In the genomic region with DNA sequence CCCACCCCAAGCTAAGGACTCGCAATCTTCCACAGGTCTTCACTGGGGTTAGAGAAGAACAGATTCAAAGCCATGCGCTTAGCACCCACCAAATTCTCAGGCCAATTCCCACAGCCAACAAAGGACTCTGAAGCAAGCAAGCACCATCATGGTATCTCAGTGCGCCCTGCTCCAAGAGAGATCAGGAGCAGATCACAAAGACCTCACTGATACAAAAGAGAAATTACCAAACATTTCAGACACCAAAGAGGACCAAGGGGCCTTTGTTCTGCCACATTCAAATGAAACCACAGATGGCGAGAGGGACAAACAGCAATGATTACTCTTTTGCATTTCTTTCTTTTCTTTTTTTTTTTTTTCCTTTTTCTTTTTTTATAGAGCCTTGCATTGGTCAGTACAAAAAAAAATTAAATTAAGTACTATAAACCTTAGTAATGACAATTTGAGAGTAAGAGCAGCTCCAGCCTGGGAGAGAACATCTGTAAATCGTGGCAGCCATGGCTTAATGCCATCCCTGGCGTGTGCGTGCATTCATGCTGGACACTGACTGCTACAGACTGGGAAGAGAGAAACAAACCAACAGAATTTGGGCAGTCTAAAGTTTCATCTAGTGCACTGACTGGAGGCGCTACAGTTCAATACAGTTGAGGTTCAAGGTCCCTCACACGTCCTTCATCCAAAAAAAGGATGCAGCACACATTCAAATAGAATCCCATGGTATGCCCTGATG, we compare ENCODE assay signal across 17 mouse cellular contexts.
"Had no signal": no experiment of that assay in that cellular context is flagged by ENCODE, and none has a peak within 500 bp of the region (broad histone marks: within the 10 kb centered on the region; RNA-seq: fewer than 3 reads in every experiment).

No protein-coding gene starts in this region.

- H3K4me1 ChIP-seq: limb, embryonic 12.5 days; limb, embryonic 15.5 days had no signal

- DNase-seq: kidney, adult 11 months; kidney, adult 8-10 months; kidney, postnatal 10 days; kidney, postnatal 36 days; layer of hippocampus, postnatal 36 days; liver, postnatal 0 days; lung, embryonic 14.5 days; thymus, adult 2 months; thymus, postnatal 14 days; thymus, postnatal 4 days had no signal

- H3K27ac ChIP-seq: intestine, embryonic 15.5 days; kidney, embryonic 15.5 days; limb, embryonic 12.5 days; limb, embryonic 15.5 days; liver, embryonic 14.5 days; macrophage; midbrain, embryonic 13.5 days had no signal

- H3K4me3 ChIP-seq: intestine, embryonic 15.5 days; kidney, embryonic 15.5 days; limb, embryonic 12.5 days; limb, embryonic 15.5 days; midbrain, embryonic 13.5 days had no signal

- H3K27me3 ChIP-seq: intestine, embryonic 15.5 days; kidney, embryonic 15.5 days; limb, embryonic 12.5 days; limb, embryonic 15.5 days; midbrain, embryonic 13.5 days had no signal
